Mouse (Mus musculus) brain, embryonic 14.5 days (tissue): ENCODE measurements around the gene Gtpbp2.
A peak's percentile ranks its signal among the peaks of the same experiment; 100 is the strongest.

ENCODE experiments used
- CTCF ChIP-seq: fragments of 200-500 bp; IDR thresholded peaks from 2 replicates; pipeline ENCODE4 v1.5.1; 2012; ENCODE audit warnings: inconsistent platforms, mild to moderate bottlenecking, moderate library complexity, borderline replicate concordance; ENCODE audit not compliant: insufficient read depth, insufficient read length; ENCODE audit errors: extremely low read depth
- POLR2A ChIP-seq: fragments of 200-500 bp; IDR thresholded peaks from 2 replicates; pipeline ENCODE4 v1.6.1; 2012; ENCODE audit warnings: mild to moderate bottlenecking, inconsistent platforms, borderline replicate concordance; ENCODE audit not compliant: poor library complexity, insufficient read depth, insufficient read length, severe bottlenecking; ENCODE audit errors: extremely low read depth

DNA sequence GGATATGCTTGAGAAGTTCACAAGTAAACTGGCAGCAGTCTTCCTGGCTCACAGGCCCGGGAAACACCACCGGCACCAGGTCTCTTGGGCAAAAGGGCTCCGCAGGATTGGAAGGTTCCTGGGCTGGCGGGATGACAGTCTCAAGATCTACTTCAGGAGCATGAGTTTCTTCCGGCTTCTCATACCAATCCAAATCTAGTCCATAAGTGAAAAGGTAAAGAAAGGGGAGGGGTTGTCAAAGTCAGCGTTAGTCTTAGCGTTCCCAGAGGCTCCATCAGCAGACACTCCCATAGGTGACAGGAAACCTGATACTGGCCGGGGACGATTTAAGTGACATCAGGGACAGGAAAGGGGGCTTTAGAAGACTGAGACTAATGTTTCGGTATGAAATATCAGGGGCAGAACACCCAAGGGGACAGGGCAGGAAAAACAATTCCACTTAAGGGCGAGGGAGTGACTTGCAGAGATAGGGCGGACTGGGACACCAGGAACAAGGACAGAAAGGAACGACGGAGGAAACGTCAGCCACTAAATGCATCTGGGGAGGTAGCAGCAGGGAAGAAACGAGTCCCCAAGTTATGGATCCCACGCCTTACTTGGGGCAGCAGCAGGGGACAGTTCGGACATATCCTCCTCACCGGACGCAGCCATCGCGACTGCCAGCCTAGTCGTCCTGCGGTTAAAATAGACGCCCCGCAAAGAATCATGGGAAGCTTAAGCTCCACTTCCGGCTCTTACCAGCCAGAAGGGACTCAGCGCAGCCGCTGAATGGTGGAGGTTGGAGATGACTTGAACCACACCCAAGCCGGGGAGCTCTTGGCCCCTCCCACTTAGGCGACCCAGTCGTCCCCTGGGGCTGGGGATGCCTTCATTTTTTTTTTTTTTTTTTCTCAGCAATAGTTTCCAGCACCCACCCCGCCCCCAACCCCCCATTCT lies 7.7 kb upstream of the Gtpbp2 start, which contains the start of gene Mad2l1bp:
- TF ChIP-seq POLR2A (peak; percentile 65; the same call in 1 of the 2 replicates), CTCF (no peak)
